Mouse (Mus musculus) kidney, adult 2 months (tissue): ENCODE measurements at regions not wholly inside any gene's neighbourhood (a gene's known extent, or its start where the extent isn't known, plus 50 kb on each side); places are given as distances from the start of the nearest gene placed in this dataset.

Experiments used
- DNase-seq: peaks from one replicate; pipeline ENCODE4 v3.0.0; 2021
- H3K27ac ChIP-seq: fragments of 200-500 bp; 2 replicates; pipeline ENCODE4 v1.5.1; 2012; ENCODE audit warnings: low read depth, low read length, control low read depth, inconsistent platforms; ENCODE audit not compliant: insufficient read depth
- H3K27me3 ChIP-seq: fragments of 200-500 bp; replicated peaks from 2 replicates; pipeline ENCODE4 v1.6.1; 2012; ENCODE audit warnings: mild to moderate bottlenecking, moderate library complexity, low read length, inconsistent platforms; ENCODE audit not compliant: control insufficient read depth, insufficient read depth
- H3K36me3 ChIP-seq: fragments of 200-500 bp; 2 replicates; pipeline ENCODE4 v1.6.1; 2012; ENCODE audit warnings: mild to moderate bottlenecking, moderate library complexity, low read length, inconsistent platforms; ENCODE audit not compliant: control insufficient read depth, insufficient read depth
- H3K4me1 ChIP-seq: fragments of 200-500 bp; 2 replicates; pipeline ENCODE4 v1.6.1; 2011; ENCODE audit warnings: low read length; ENCODE audit not compliant: control insufficient read depth, insufficient read depth
- H3K4me3 ChIP-seq: fragments of 200-500 bp; 2 replicates; pipeline ENCODE4 v1.5.1; 2011; ENCODE audit warnings: mild to moderate bottlenecking, low read depth, low read length, control low read depth; ENCODE audit not compliant: insufficient read depth
- CTCF ChIP-seq: fragments of 200-500 bp; conservative IDR thresholded peaks from 2 replicates; pipeline ENCODE4 v1.5.1; 2011; ENCODE audit warnings: low read depth, mild to moderate bottlenecking, control low read depth, low read length, moderate library complexity, mixed read lengths; ENCODE audit not compliant: insufficient read depth, insufficient read length
- POLR2A ChIP-seq: fragments of 200-500 bp; IDR thresholded peaks from one replicate; pipeline ENCODE4 v1.6.1; 2011; ENCODE audit warnings: low read depth, low read length, control low read depth
- WGBS: fragments of 180-500 bp; shearing (Covaris S2); methylation state at CpG from one replicate; pipeline ENCODE4 v1.1.7; 2018; 5-methylcytosine and 5-hydroxymethylcytosine counted together

GRCm38 (mm10) chr14:123190729-123191128, 206.9 kb upstream of the Tmtc4 start:
- no peak for DNase-seq
- no peaks in the 10 kb centered on the region for H3K36me3 ChIP-seq
- TF ChIP-seq POLR2A: no peak
- no peak for TF ChIP-seq CTCF
- H3K4me3 ChIP-seq: no peak overlapping the region
- H3K4me1 ChIP-seq: no peaks in the 10 kb centered on the region
- H3K27ac ChIP-seq: no peak overlapping the region
- no peaks in the 10 kb centered on the region for H3K27me3 ChIP-seq

GRCm38 (mm10) chr14:123187270-123188058, 203.6 kb upstream of the Tmtc4 start:
- no peak for DNase-seq
- Histone ChIP-seq H3K27me3 (no peaks in the 10 kb centered on the region), H3K36me3 (no peaks in the 10 kb centered on the region), H3K4me3 (no peak overlapping the region), H3K27ac (no peak overlapping the region), H3K4me1 (no peaks in the 10 kb centered on the region)
- 58% methylated on average over 11 of the region's 11 CpGs for WGBS
- TF ChIP-seq CTCF (no peak), POLR2A (no peak)

DNA sequence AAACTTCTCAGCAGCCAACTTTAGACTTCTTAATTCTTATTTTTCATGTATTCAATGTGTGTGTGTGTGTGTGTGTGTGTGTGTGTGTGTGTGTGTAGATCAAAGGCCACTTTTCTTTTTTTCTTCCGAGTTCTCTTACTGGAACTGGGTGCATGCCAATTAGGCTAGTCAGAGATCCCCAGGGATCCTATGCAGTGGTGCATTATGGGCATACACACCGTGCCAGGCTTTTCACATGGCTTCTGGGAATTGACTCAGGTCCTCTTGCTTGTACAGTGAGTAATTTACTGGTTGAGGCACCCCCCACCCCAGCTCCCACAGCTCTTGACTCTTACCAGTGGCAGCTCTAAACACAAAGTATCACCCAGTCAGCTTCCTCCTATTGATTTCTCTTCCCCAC, 189.3 kb upstream of the Tmtc4 start:
- no peak for TF ChIP-seq POLR2A
- TF ChIP-seq CTCF: no peak
- no peaks in the 10 kb centered on the region for H3K27me3 ChIP-seq
- peak; percentile 38 for DNase-seq
- 37% methylated on average over 2 of the region's 2 CpGs for WGBS
- no peaks in the 10 kb centered on the region for H3K36me3 ChIP-seq
- H3K4me3 ChIP-seq: no peak overlapping the region
- H3K27ac ChIP-seq: no peak overlapping the region
- no peaks in the 10 kb centered on the region for H3K4me1 ChIP-seq

DNA sequence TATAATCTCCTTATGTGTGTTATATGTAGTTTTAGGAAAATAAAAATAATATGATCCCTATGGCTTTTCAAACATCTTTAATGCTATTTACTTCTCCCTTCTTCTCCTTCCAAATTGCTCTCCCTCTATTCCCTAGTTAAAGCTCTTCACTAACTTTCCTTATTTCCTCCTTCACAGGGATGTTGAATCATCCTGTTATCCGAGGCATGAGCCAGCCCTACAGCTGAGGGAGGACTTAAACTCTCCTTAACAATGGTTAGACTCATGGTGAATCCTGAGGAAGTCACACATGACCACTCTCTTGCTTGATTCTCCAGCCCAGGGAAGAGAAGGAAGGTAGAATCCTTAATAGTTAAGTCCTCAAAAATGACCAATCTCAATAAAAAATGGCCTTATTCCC, 188.0 kb upstream of the Tmtc4 start:
- 50% methylated on average over 1 of the region's 1 CpGs for WGBS
- no peak for TF ChIP-seq CTCF
- no peak for TF ChIP-seq POLR2A

DNA sequence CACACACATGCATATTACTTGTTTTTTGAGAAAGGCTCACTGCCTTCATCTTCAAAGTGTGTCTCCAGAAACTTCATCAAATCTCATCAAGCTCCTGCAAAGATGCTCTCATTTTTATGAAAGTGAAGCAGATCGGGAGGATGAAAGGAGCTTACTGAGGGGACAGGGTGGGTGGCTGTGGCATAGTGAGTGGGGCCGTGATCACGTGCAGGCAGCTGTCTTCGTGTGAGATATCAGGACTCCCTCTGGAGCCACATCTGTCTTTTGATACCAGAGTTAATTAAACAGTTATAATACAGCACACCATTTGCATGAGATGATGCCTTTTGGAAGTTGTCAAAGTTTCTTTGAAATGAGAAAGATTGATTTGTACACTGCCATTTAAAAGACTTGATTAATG, 180.0 kb upstream of the Tmtc4 start:
- Histone ChIP-seq H3K4me1 (no peaks in the 10 kb centered on the region), H3K27me3 (no peaks in the 10 kb centered on the region), H3K36me3 (no peaks in the 10 kb centered on the region), H3K27ac (no peak overlapping the region), H3K4me3 (no peak overlapping the region)
- 62% methylated on average over 4 of the region's 4 CpGs for WGBS
- no peak for DNase-seq
- TF ChIP-seq POLR2A (no peak), CTCF (no peak)

More for the DNA sequence above, 188.0 kb upstream of the Tmtc4 start:
- Histone ChIP-seq H3K4me1 (no peaks in the 10 kb centered on the region), H3K4me3 (no peak overlapping the region), H3K27me3 (no peaks in the 10 kb centered on the region), H3K36me3 (no peaks in the 10 kb centered on the region), H3K27ac (no peak overlapping the region)
- no peak for DNase-seq

DNA sequence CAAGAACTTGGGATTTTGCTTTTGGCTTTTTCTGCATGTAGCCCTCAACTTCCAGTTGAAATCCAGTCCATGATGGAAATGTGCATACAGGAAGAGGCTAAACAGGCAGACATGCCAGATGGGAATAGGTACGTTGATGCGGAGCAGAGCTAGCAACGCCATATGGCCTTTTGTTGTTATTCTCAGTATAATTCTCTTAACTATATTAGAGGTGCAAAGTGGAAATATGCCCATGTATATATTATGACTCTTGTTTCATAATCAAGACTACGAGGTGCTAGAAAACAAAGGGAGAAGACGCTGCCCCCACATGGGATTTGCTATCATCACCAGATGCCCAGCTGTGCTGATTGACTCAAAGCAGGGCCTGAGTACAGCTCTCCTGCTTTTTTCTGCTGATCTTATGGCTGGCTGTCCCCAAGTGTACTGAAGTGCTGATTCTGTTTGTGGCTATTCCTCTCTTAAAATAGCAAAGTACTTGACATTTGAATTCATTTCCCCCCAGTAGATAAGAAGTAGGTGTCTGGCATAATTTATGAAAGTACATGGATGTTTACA, 159.7 kb upstream of the Tmtc4 start:
- WGBS: 89% methylated on average over 5 of the region's 5 CpGs
- Histone ChIP-seq H3K27ac (no peak overlapping the region), H3K36me3 (no peaks in the 10 kb centered on the region), H3K4me1 (no peaks in the 10 kb centered on the region), H3K27me3 (no peaks in the 10 kb centered on the region), H3K4me3 (no peak overlapping the region)
- TF ChIP-seq CTCF (no peak), POLR2A (no peak)
- DNase-seq: no peak
